Mouse (Mus musculus) olfactory bulb, adult 2 months (tissue): Measurements from ENCODE around the gene Art1.

Experiments
- CTCF ChIP-seq: fragments of 200-500 bp; IDR thresholded peaks from 2 replicates; pipeline ENCODE4 v1.5.1; 2012; ENCODE audit warnings: low read depth, mild to moderate bottlenecking, low read length, moderate library complexity; ENCODE audit not compliant: insufficient read depth
- POLR2A ChIP-seq: fragments of 200-500 bp; IDR thresholded peaks from 2 replicates; pipeline ENCODE4 v1.6.1; 2012; ENCODE audit warnings: mild to moderate bottlenecking, low read depth, low read length, moderate library complexity; ENCODE audit not compliant: insufficient read depth

GRCm38 (mm10) chr7:102132395-102132794, 30.9 kb downstream of the Art1 start:
- no peak for TF ChIP-seq CTCF
- TF ChIP-seq POLR2A, result no peak
